Mouse (Mus musculus): ENCODE measurements around the gene Gpatch8. TPM values are rescaled to one million over a fixed set of nuclear protein-coding genes. Genes with fewer than 3 reads are reported as not detected.
"Not testable (repeated sequence)": the region's sequence is repeated elsewhere in the genome, so short reads cannot be mapped to it uniquely, and the experiment has no call there.

Gene Gpatch8
- total RNA-seq, 2 experiments from 2014 or later, result 50.8 to 52.0 TPM

GRCm38 (mm10) chr11:102572866-102573663 is 16.9 kb upstream of the Gpatch8 start:
- DNase-seq (ENCODE audit: low spot score in 2 of 2), result peak; percentile 81 to 91

GRCm38 (mm10) chr11:102568756-102569377 is 12.7 kb upstream of the Gpatch8 start:
- DNase-seq (ENCODE audit: low spot score in 2 of 2), result no peak

- DNase-seq (ENCODE audit: low spot score in 2 of 2), result no peak
Observed at GRCm38 (mm10) chr11:102568191-102568590, 12.0 kb upstream of the Gpatch8 start.

GRCm38 (mm10) chr11:102567723-102568122 is 11.5 kb upstream of the Gpatch8 start:
- DNase-seq (ENCODE audit: low spot score in 2 of 2), result no peak

GRCm38 (mm10) chr11:102567157-102567556 is 11.0 kb upstream of the Gpatch8 start:
- DNase-seq (ENCODE audit: low spot score in 2 of 2), result no peak

GRCm38 (mm10) chr11:102566290-102566689 is 10.1 kb upstream of the Gpatch8 start:
- no peak for DNase-seq (ENCODE audit: low spot score in 2 of 2)

- DNase-seq (ENCODE audit: low spot score in 2 of 2), result no peak
Observed at GRCm38 (mm10) chr11:102565741-102566140, 9.5 kb upstream of the Gpatch8 start.

GRCm38 (mm10) chr11:102564952-102565671 is 8.9 kb upstream of the Gpatch8 start:
- not testable (repeated sequence) for DNase-seq (ENCODE audit: low spot score in 2 of 2)

GRCm38 (mm10) chr11:102558704-102559103 is 2.5 kb upstream of the Gpatch8 start:
- no peak for DNase-seq (ENCODE audit: low spot score in 2 of 2)

- DNase-seq (ENCODE audit: low spot score in 2 of 2), result no peak
Observed at GRCm38 (mm10) chr11:102557386-102557785, 1.2 kb upstream of the Gpatch8 start.

- DNase-seq (ENCODE audit: low spot score in 2 of 2), result no peak
Observed at GRCm38 (mm10) chr11:102556716-102557074, 503 bp upstream of the Gpatch8 start.

GRCm38 (mm10) chr11:102555400-102556030 is 677 bp downstream of the Gpatch8 start:
- peak in 1 of 2 experiments; percentile 55 for DNase-seq (ENCODE audit: low spot score in 2 of 2)

- DNase-seq (ENCODE audit: low spot score in 2 of 2), result no peak
Observed at GRCm38 (mm10) chr11:102552051-102552450, 4.1 kb downstream of the Gpatch8 start.

- no peak for DNase-seq (ENCODE audit: low spot score in 2 of 2)
Observed at GRCm38 (mm10) chr11:102551176-102551575, 5.0 kb downstream of the Gpatch8 start.

GRCm38 (mm10) chr11:102541471-102541870 is 14.7 kb downstream of the Gpatch8 start:
- no peak for DNase-seq (ENCODE audit: low spot score in 2 of 2)

- not testable (repeated sequence) for DNase-seq (ENCODE audit: low spot score in 2 of 2)
Observed at GRCm38 (mm10) chr11:102540286-102540685, 15.9 kb downstream of the Gpatch8 start.

- no peak for DNase-seq (ENCODE audit: low spot score in 2 of 2)
Observed at GRCm38 (mm10) chr11:102539690-102540089, 16.5 kb downstream of the Gpatch8 start.

- no peak for DNase-seq (ENCODE audit: low spot score in 2 of 2)
Observed at GRCm38 (mm10) chr11:102536210-102536609, 20.0 kb downstream of the Gpatch8 start.

GRCm38 (mm10) chr11:102534078-102534477 is 22.1 kb downstream of the Gpatch8 start:
- DNase-seq (ENCODE audit: low spot score in 2 of 2), result no peak

- no peak for DNase-seq (ENCODE audit: low spot score in 2 of 2)
Observed at GRCm38 (mm10) chr11:102531425-102531824, 24.8 kb downstream of the Gpatch8 start.

GRCm38 (mm10) chr11:102514793-102515424 is 41.3 kb downstream of the Gpatch8 start:
- DNase-seq (ENCODE audit: low spot score in 2 of 2), result no peak

Data from left cerebral cortex, adult 18-20 months (tissue).